Mouse (Mus musculus) midbrain, embryonic 14.5 days (tissue): ENCODE results near the gene Ly9. TPM values are rescaled to one million over a fixed set of nuclear protein-coding genes. Genes with fewer than 3 reads are reported as not detected.
A peak's percentile ranks its signal among the peaks of the same experiment; 100 is the strongest.

ENCODE experiments used
- ATAC-seq: fragments of 200-750 bp; cut with Nextera tagmentation; 2 replicates; pipeline ENCODE4 v1.8.0; 2017; ENCODE audit warnings: moderate number of reproducible peaks, moderate library complexity; ENCODE audit not compliant: low FRiP score, low TSS enrichment
- DNase-seq: peaks from one replicate; pipeline ENCODE4 v3.0.0-alpha.2; 2015
- H3K27ac ChIP-seq: fragments of 300-500 bp; sonication (generic); replicated peaks from 2 replicates; pipeline ENCODE4 v1.5.1; 2014; ENCODE audit warnings: mild to moderate bottlenecking, low read depth, low read length, moderate library complexity
- H3K27me3 ChIP-seq: fragments of 300-500 bp; sonication (generic); 2 replicates; pipeline ENCODE4 v1.6.1; 2014; ENCODE audit warnings: low read length, control low read depth, mixed read lengths; ENCODE audit not compliant: control insufficient read depth, insufficient read depth
- H3K36me3 ChIP-seq: fragments of 300-500 bp; sonication (generic); 2 replicates; pipeline ENCODE4 v1.6.1; 2014; ENCODE audit warnings: low read length, control low read depth; ENCODE audit not compliant: control insufficient read depth, insufficient read depth
- H3K4me1 ChIP-seq: fragments of 300-500 bp; sonication (generic); 2 replicates; pipeline ENCODE4 v1.6.1; 2014; ENCODE audit warnings: mild to moderate bottlenecking, antibody characterized with exemption, low read length, control low read depth; ENCODE audit not compliant: control insufficient read depth, insufficient read depth
- H3K4me2 ChIP-seq: fragments of 300-500 bp; sonication (generic); 2 replicates; pipeline ENCODE4 v1.6.1; 2014; ENCODE audit warnings: mild to moderate bottlenecking, low read length, moderate library complexity
- H3K4me3 ChIP-seq: fragments of 300-500 bp; sonication (generic); replicated peaks from 2 replicates; pipeline ENCODE4 v1.5.1; 2014; ENCODE audit warnings: low read depth, low read length
- H3K9ac ChIP-seq: fragments of 300-500 bp; sonication (generic); replicated peaks from 2 replicates; pipeline ENCODE4 v1.6.1; 2014; ENCODE audit warnings: mild to moderate bottlenecking, low read length, moderate library complexity
- H3K9me3 ChIP-seq: fragments of 300-500 bp; sonication (generic); 2 replicates; pipeline ENCODE4 v1.6.1; 2016; ENCODE audit warnings: low read length, control low read depth, mixed read lengths; ENCODE audit not compliant: control insufficient read depth
- WGBS: fragments of 180-500 bp; shearing (Covaris S2); extraction: QIAGEN DNeasy Blood & Tissue Kit; methylation state at CpG from one replicate; pipeline ENCODE4 v1.1.7; 2014; 5-methylcytosine and 5-hydroxymethylcytosine counted together
- microRNA-seq: library from miRNA; unstranded; fragments of <30 nt; microRNA quantifications from one replicate; pipeline ENCODE4, GENCODE M21; 2016
- polyA plus RNA-seq: library from polyadenylated mRNA; unstranded; fragments of >200 nt; fragmentation: Nextera tagmentation; extraction: Ambion mirVana; gene quantifications from 2 replicates; pipeline ENCODE4 v1.2.1, GENCODE M21; 2014

The Ly9 gene
- polyA plus RNA-seq, 1 experiment from 2014 or later: not detected

DNA sequence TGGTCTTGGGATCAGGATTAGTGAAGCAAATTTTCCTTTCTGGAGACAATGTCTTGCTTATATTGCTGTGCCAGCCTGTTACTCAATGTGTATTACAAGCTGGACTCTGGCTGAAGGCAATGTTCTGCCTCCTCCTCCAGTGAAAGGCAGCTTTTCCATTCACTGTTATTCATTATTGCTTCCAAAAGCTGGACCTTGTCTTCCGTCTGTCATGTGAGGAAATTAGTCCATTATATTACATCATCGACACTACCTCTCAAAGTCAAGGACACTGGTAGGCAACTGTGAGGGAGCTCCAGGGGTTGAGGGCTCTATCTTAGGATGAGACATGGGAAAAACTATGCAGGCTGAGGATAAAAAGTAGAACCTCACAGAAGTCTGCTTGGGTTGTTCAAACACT is 50.8 kb downstream of the Ly9 start:
- H3K9ac ChIP-seq: no peak overlapping the region
- no peak overlapping the region for H3K4me2 ChIP-seq
- H3K36me3 ChIP-seq: no peaks in the 10 kb centered on the region
- WGBS: 85% methylated on average over 2 of the region's 2 CpGs
- ATAC-seq: no peak
- DNase-seq: no peak
- H3K9me3 ChIP-seq: no peaks in the 10 kb centered on the region
- H3K27ac ChIP-seq: no peak overlapping the region
- H3K27me3 ChIP-seq: no peaks in the 10 kb centered on the region
- H3K4me1 ChIP-seq: no peaks in the 10 kb centered on the region
- no peak overlapping the region for H3K4me3 ChIP-seq

- DNase-seq (peak; percentile 1), ATAC-seq (no peak)
- H3K9ac ChIP-seq: no peak overlapping the region
- WGBS: 86% methylated on average over 11 of the region's 11 CpGs
- no peaks in the 10 kb centered on the region for H3K4me1 ChIP-seq
- no peak overlapping the region for H3K27ac ChIP-seq
- no peak overlapping the region for H3K4me3 ChIP-seq
- H3K9me3 ChIP-seq: no peaks in the 10 kb centered on the region
- H3K27me3 ChIP-seq: no peaks in the 10 kb centered on the region
- no peak overlapping the region for H3K4me2 ChIP-seq
- no peaks in the 10 kb centered on the region for H3K36me3 ChIP-seq
These were observed 53.6 kb downstream of the Ly9 start for GRCm38 (mm10) chr1:171553359-171554341.

- no peak overlapping the region for H3K4me3 ChIP-seq
- WGBS: 78% methylated on average over 2 of the region's 2 CpGs
- no peaks in the 10 kb centered on the region for H3K4me1 ChIP-seq
- ATAC-seq (no peak), DNase-seq (no peak)
- no peaks in the 10 kb centered on the region for H3K9me3 ChIP-seq
- H3K27ac ChIP-seq: no peak overlapping the region
- no peak overlapping the region for H3K4me2 ChIP-seq
- no peak overlapping the region for H3K9ac ChIP-seq
- H3K36me3 ChIP-seq: no peaks in the 10 kb centered on the region
- no peaks in the 10 kb centered on the region for H3K27me3 ChIP-seq
These were observed 55.0 kb downstream of the Ly9 start for GRCm38 (mm10) chr1:171552230-171552629.

- Histone ChIP-seq H3K9ac (no peak overlapping the region), H3K4me2 (no peak overlapping the region), H3K4me1 (no peaks in the 10 kb centered on the region), H3K9me3 (no peaks in the 10 kb centered on the region), H3K36me3 (no peaks in the 10 kb centered on the region), H3K27ac (no peak overlapping the region), H3K4me3 (no peak overlapping the region), H3K27me3 (no peaks in the 10 kb centered on the region)
- 88% methylated on average over 7 of the region's 7 CpGs for WGBS
- DNase-seq: no peak
- ATAC-seq: no peak
These were observed 55.9 kb downstream of the Ly9 start for GRCm38 (mm10) chr1:171551326-171551725.

GRCm38 (mm10) chr1:171540694-171541093 is 66.5 kb downstream of the Ly9 start:
- Histone ChIP-seq H3K4me3 (no peak overlapping the region), H3K36me3 (no peaks in the 10 kb centered on the region), H3K9ac (no peak overlapping the region), H3K27ac (no peak overlapping the region), H3K9me3 (no peaks in the 10 kb centered on the region), H3K4me2 (no peak overlapping the region), H3K27me3 (no peaks in the 10 kb centered on the region), H3K4me1 (no peaks in the 10 kb centered on the region)
- 80% methylated on average over 1 of the region's 1 CpGs for WGBS
- DNase-seq: no peak
- no peak for ATAC-seq

Small RNAs within 50 kb of the gene (microRNA-seq; reads per million reads assigned to microRNA genes)
- gene Mir7683: not detected

Other genes with a start within 250 kb of the Ly9 start
- gene Klhdc9, start 246.6 kb downstream of the Ly9 start, polyA plus RNA-seq: 3.6 and 3.7 TPM in 2 replicates
- 1.4 and 1.6 TPM in 2 replicates for gene Nectin4, start 237.3 kb downstream of the Ly9 start, polyA plus RNA-seq
- gene Arhgap30, start 218.5 kb downstream of the Ly9 start, polyA plus RNA-seq: 0.09 and 0.42 TPM in 2 replicates
- 207 and 236 TPM in 2 replicates for gene Usf1, start 196.1 kb downstream of the Ly9 start, polyA plus RNA-seq
- 5.7 and 6.2 TPM in 2 replicates for gene Tstd1, start 188.5 kb downstream of the Ly9 start, polyA plus RNA-seq
- 3.3 and 8.1 TPM in 2 replicates for gene F11r, start 169.9 kb downstream of the Ly9 start, polyA plus RNA-seq
- gene Alyref2, start 103.9 kb downstream of the Ly9 start, polyA plus RNA-seq: 28.2 and 33.5 TPM in 2 replicates
- not detected in 2 replicates for gene Itln1, start 72.1 kb downstream of the Ly9 start, polyA plus RNA-seq
- gene Cd244a, start 48.2 kb downstream of the Ly9 start, polyA plus RNA-seq: 0.07 TPM in 1 of 2 replicates, not detected in the other
- gene Slamf7, start 45.6 kb upstream of the Ly9 start, polyA plus RNA-seq: 0.24 TPM in 1 of 2 replicates, not detected in the other
- gene Cd48, start 74.6 kb upstream of the Ly9 start, polyA plus RNA-seq: 0.24 and 1.9 TPM in 2 replicates
- 0.05 and 0.15 TPM in 2 replicates for gene Slamf1, start 159.7 kb upstream of the Ly9 start, polyA plus RNA-seq
- gene Cd84, start 232.3 kb upstream of the Ly9 start, polyA plus RNA-seq: 0.51 and 1.2 TPM in 2 replicates